Mouse (Mus musculus): ENCODE measurements at regions not wholly inside any gene's neighbourhood (a gene's known extent, or its start where the extent isn't known, plus 50 kb on each side); places are given as distances from the start of the nearest gene placed in this dataset.

- intact Hi-C loops (cut with DNase I), result no loop called here
- no peak for TF ChIP-seq CTCF (IDR thresholded peaks at IDR 0.05)
- DNase-seq (ENCODE audit: extremely low spot score in 1 of 2, low spot score in 2 of 2), result no peak
- H3K4me3 ChIP-seq, result no peak overlapping the region
- H3K27ac ChIP-seq, result no peak overlapping the region
These were observed 73.4 kb upstream of the Ptgfr start for GRCm38 (mm10) chr3:151910851-151911250.

DNA sequence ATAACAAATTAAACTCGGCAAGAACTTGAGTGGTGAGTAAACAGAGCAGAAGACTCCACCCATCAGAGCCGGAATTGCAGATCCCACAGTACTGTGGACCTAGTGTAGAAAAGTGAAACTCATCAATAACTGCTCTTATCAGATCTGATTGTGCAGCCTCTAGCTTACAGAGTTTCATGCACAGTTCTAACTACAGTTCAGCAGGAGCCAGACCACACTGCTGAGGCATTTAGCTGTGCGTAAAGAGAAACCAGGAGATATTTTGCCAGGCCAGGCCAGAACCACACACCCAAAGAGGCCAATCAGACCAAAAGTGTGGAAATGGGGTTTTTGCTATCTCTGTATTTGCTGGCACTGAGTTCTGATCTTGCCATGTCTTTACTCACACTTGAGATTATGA, 71.9 kb upstream of the Ptgfr start:
- H3K27ac ChIP-seq, result no peak overlapping the region
- intact Hi-C loops (cut with DNase I), result no loop called here
- DNase-seq (ENCODE audit: extremely low spot score in 1 of 2, low spot score in 2 of 2), result no peak
- TF ChIP-seq CTCF (IDR thresholded peaks at IDR 0.05), result no peak
- no peak overlapping the region for H3K4me3 ChIP-seq

DNA sequence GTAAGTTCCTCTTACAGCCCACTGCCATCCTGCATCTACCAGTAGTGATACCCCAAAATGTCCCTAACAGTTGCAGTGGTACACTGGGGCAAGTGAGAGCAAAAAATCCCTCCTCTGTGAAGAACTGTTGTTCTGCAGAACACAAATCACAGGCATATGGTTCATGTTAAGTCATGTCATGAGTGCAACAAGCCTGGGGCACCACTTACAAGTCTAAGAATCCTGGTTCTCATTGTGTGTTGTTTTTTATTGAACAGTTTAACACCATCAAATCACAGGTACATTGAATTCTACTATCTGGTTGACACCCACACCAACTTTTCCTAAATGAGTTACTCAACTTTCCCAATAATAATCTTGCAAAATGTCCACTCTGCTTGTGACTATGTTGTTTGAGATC, 71.5 kb upstream of the Ptgfr start:
- intact Hi-C loops (cut with DNase I), result no loop called here
- DNase-seq (ENCODE audit: extremely low spot score in 1 of 2, low spot score in 2 of 2), result no peak
- Histone ChIP-seq H3K4me3 (no peak overlapping the region), H3K27ac (no peak overlapping the region)
- no peak for TF ChIP-seq CTCF (IDR thresholded peaks at IDR 0.05)

DNA sequence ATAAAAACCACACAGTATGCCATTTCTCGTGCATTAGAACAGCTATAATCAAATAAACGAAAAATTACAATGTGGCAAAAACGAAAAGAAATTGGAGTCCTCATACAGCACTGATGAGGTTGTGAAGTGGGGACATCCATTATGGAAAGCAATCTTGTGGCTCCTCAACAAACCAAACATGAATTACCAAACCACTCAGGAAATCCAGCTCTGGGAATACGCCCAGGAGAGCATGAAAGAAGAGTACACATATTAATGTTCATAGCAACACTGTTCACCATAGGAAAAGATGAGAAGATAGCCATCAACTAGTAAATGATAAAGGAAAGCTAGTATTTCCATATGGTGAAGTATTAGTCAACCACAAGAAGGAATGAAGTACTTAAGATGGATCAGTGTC, 68.3 kb upstream of the Ptgfr start:
- H3K27ac ChIP-seq, result no peak overlapping the region
- H3K4me3 ChIP-seq, result no peak overlapping the region
- intact Hi-C loops (cut with DNase I), result no loop called here
- DNase-seq (ENCODE audit: extremely low spot score in 1 of 2, low spot score in 2 of 2), result no peak
- no peak for TF ChIP-seq CTCF (IDR thresholded peaks at IDR 0.05)

- intact Hi-C loops (cut with DNase I), result no loop called here
- Histone ChIP-seq H3K4me3 (no peak overlapping the region), H3K27ac (no peak overlapping the region)
- no peak for TF ChIP-seq CTCF (IDR thresholded peaks at IDR 0.05)
- no peak for DNase-seq (ENCODE audit: extremely low spot score in 1 of 2, low spot score in 2 of 2)
These were observed 65.7 kb upstream of the Ptgfr start for GRCm38 (mm10) chr3:151903169-151903568.

DNA sequence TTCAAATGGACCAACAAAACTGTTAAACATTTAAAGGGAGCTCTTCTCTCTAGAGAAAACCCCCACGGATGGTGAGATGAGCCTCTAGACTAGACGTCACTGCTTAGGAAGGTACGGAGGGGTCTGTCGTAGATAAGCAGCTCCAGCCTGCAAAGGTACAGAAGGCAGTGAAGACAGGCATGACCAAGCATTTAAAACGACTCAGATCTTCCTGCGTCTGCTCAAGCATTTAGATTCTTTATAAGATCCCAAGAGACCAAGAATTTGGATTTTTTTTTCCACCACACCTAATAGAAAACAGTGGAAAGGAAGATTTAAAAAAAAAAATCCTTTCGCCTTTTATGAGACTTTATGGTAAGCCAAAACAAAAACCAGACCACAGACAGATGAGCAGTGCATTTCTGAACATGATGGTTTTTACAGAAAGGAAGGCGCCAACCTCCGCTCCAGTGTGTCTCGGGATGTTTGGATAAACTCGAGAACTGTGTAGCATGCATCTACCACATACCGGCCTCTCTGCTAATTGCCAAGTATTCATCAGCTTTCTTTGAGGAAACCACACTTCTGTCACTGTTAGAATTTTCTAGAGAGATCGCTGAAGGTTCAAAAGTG, 64.9 kb upstream of the Ptgfr start:
- intact Hi-C loops (cut with DNase I), result no loop called here
- no peak for DNase-seq (ENCODE audit: extremely low spot score in 1 of 2, low spot score in 2 of 2)
- Histone ChIP-seq H3K4me3 (no peak overlapping the region), H3K27ac (no peak overlapping the region)
- TF ChIP-seq CTCF (IDR thresholded peaks at IDR 0.05), result no peak

DNA sequence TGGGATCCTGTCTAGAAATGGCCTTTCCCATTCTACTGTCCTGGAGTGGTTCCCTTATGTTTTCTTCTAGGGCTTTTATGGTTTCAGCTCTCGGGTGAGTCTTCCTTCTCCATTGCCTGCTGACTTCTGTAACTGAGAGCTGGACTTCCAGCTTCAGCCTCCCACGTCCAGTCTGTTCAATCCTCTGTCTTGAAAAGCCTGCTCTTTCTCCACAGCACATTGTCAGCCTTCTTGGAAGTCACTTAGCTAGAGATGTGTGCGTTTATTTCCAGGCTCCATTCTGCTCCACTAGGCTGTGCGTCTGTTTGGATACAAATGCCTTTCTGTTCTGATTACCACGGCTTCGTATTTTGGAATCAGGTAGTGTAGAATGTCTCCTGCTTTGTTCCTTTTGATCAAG, 62.2 kb upstream of the Ptgfr start:
- no peak for TF ChIP-seq CTCF (IDR thresholded peaks at IDR 0.05)
- H3K27ac ChIP-seq, result no peak overlapping the region
- no peak overlapping the region for H3K4me3 ChIP-seq
- DNase-seq (ENCODE audit: extremely low spot score in 1 of 2, low spot score in 2 of 2), result no peak
- intact Hi-C loops (cut with DNase I), result no loop called here

DNA sequence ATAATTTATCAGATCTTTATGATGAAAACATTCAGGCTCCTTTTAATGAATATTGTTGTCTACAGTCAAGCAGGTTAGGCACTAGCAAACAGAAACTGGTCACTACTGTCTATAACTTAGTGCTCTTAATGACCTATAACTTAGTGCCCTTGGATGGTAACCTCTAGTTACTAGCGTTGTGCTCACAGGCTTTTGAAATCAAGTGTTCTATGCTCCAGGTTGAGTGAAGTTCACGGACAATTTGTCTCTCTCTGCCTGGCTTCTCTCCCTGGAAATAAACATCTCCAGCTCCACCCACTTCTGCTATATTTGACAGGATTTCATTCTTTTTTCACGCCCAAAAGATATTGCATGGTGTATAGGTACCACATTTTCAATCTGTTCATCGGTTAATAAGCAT, 61.7 kb upstream of the Ptgfr start:
- no peak for DNase-seq (ENCODE audit: extremely low spot score in 1 of 2, low spot score in 2 of 2)
- TF ChIP-seq CTCF (IDR thresholded peaks at IDR 0.05), result no peak
- H3K27ac ChIP-seq, result no peak overlapping the region
- intact Hi-C loops (cut with DNase I), result no loop called here
- no peak overlapping the region for H3K4me3 ChIP-seq

GRCm38 (mm10) chr3:151896320-151896719, 58.9 kb upstream of the Ptgfr start:
- no peak overlapping the region for H3K27ac ChIP-seq
- no peak for TF ChIP-seq CTCF (IDR thresholded peaks at IDR 0.05)
- no peak for DNase-seq (ENCODE audit: extremely low spot score in 1 of 2, low spot score in 2 of 2)
- intact Hi-C loops (cut with DNase I), result no loop called here
- no peak overlapping the region for H3K4me3 ChIP-seq

DNA sequence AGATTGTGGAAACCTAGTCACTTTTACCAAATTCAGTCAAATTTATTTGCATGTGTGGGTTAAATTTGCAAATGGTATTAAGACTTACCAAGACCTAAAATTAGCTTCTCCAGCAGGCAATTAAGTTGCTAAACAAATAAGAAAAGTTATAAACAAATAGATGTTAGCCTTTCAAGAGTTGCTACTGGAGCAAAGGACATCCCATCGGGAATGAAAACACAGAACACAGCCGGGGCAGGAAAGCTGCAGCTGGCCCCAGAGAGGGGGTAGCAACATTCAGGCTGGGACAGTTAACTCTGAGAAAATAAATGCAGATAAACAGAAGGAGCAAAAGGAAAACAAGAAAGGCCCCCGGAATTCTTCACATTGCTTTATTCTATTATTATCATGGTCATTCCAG, 57.3 kb upstream of the Ptgfr start:
- Histone ChIP-seq H3K27ac (no peak overlapping the region), H3K4me3 (no peak overlapping the region)
- DNase-seq (ENCODE audit: extremely low spot score in 1 of 2, low spot score in 2 of 2), result no peak
- intact Hi-C loops (cut with DNase I), result no loop called here
- no peak for TF ChIP-seq CTCF (IDR thresholded peaks at IDR 0.05)

- DNase-seq (ENCODE audit: extremely low spot score in 1 of 2, low spot score in 2 of 2), result no peak
- no peak overlapping the region for H3K27ac ChIP-seq
- TF ChIP-seq CTCF (IDR thresholded peaks at IDR 0.05), result no peak
- H3K4me3 ChIP-seq, result no peak overlapping the region
- intact Hi-C loops (cut with DNase I), result no loop called here
These were observed 56.2 kb upstream of the Ptgfr start for GRCm38 (mm10) chr3:151893421-151894235.

- TF ChIP-seq CTCF (IDR thresholded peaks at IDR 0.05), result no peak
- intact Hi-C loops (cut with DNase I), result no loop called here
- 0 out of 2 replicates have a peak overlapping the region, but pooled peaks have one; percentile 13 for H3K27ac ChIP-seq
These were observed 54.4 kb upstream of the Ptgfr start for GRCm38 (mm10) chr3:151891760-151892253.

GRCm38 (mm10) chr3:151891336-151891735, 53.9 kb upstream of the Ptgfr start:
- TF ChIP-seq CTCF (IDR thresholded peaks at IDR 0.05), result no peak
- no peak overlapping the region; the same call in 1 of the 2 replicates for H3K27ac ChIP-seq
- DNase-seq (ENCODE audit: extremely low spot score in 1 of 2, low spot score in 2 of 2), result no peak
- intact Hi-C loops (cut with DNase I), result no loop called here
- H3K4me3 ChIP-seq, result no peak overlapping the region

More at GRCm38 (mm10) chr3:151891760-151892253, 54.4 kb upstream of the Ptgfr start:
- DNase-seq (ENCODE audit: extremely low spot score in 1 of 2, low spot score in 2 of 2), result peak; percentile 25 to 35
- H3K4me3 ChIP-seq, result no peak overlapping the region
